Mouse (Mus musculus) erythroblast, embryonic 14.5 days (primary cell): ENCODE results near the gene Ep400.

Source experiments
- GATA1 ChIP-seq: IDR thresholded peaks from 2 replicates; pipeline ENCODE4 v1.6.1; 2012; ENCODE audit warnings: low read length, inconsistent platforms, mixed read lengths
- TAL1 ChIP-seq: IDR thresholded peaks from 3 replicates; pipeline ENCODE4 v1.6.1; 2012; ENCODE audit warnings: low read length, inconsistent platforms, mixed read lengths

- TF ChIP-seq GATA1 (no peak), TAL1 (no peak)
Observed at GRCm38 (mm10) chr5:110794363-110794762, 23.8 kb upstream of the Ep400 start.
